Mouse (Mus musculus): ENCODE data around the gene Tenm4. TPM values are rescaled to one million over a fixed set of nuclear protein-coding genes. Genes with fewer than 3 reads are reported as not detected.

Gene Tenm4
- polyA plus RNA-seq, 1 experiment from 2014 or later, result 9.2 TPM

- WGBS, result 84% methylated on average over 3 of the region's 3 CpGs
These were observed 295.7 kb downstream of the Tenm4 start for GRCm38 (mm10) chr7:96466761-96467160.

DNA sequence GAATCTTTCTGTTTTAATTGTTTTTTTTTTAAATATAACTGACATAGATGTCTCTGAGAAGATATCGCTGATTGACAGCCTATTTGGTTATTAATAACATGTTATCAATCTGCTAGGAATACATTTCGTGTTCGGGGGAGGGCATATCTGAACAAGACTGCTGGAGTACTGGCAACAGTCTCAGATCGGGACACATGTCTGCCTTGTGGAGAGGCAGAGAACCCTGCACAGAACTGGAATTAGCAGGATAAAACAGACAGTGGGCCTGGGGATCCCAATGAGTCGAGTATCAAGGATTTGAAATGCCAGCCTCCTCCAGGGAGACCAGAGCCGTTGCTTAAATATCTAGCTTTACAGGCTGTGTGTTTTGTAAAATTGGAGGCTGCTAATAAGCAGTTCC is 299.8 kb downstream of the Tenm4 start:
- H3K27me3 ChIP-seq (ENCODE audit: control insufficient read depth, insufficient read depth, low read length), result no peaks in the 10 kb centered on the region
- no peak overlapping the region for H3K4me3 ChIP-seq (ENCODE audit: control insufficient read depth in 1 of 2, insufficient read depth in 1 of 2, low read depth in 1 of 2, low read length in 2 of 2)
- no peaks in the 10 kb centered on the region for H3K36me3 ChIP-seq (ENCODE audit: control insufficient read depth, insufficient read depth, low read length)
- no peak overlapping the region for H3K27ac ChIP-seq (replicated peaks in 1 of 2; ENCODE audit: control insufficient read depth in 1 of 2, insufficient read depth in 1 of 2, low read depth in 2 of 2, low read length in 2 of 2)
- no peak overlapping the region for H3K9ac ChIP-seq (ENCODE audit: low read length)
- H3K9me3 ChIP-seq (ENCODE audit: control insufficient read depth, low read length), result 0 out of 2 replicates have a peak, but pooled peaks cover 3% of the 10 kb centered on the region
- no peaks in the 10 kb centered on the region for H3K4me1 ChIP-seq (ENCODE audit: control insufficient read depth in 2 of 2, insufficient read depth in 2 of 2, low read length in 2 of 2)
- WGBS, result 66% methylated on average over 6 of the region's 6 CpGs
- no peak for ATAC-seq (ENCODE audit: insufficient number of reproducible peaks, insufficient read depth, low FRiP score, low read depth)
- H3K4me2 ChIP-seq (ENCODE audit: low read length), result no peak overlapping the region

More at GRCm38 (mm10) chr7:96466761-96467160, 295.7 kb downstream of the Tenm4 start:
- Histone ChIP-seq H3K4me3 (ENCODE audit: control insufficient read depth in 1 of 2, insufficient read depth in 1 of 2, low read depth in 1 of 2, low read length in 2 of 2) (no peak overlapping the region), H3K9me3 (ENCODE audit: control insufficient read depth, low read length) (0 out of 2 replicates have a peak, but pooled peaks cover 3% of the 10 kb centered on the region), H3K27me3 (ENCODE audit: control insufficient read depth, insufficient read depth, low read length) (no peaks in the 10 kb centered on the region), H3K27ac (replicated peaks in 1 of 2; ENCODE audit: control insufficient read depth in 1 of 2, insufficient read depth in 1 of 2, low read depth in 2 of 2, low read length in 2 of 2) (no peak overlapping the region), H3K4me2 (ENCODE audit: low read length) (no peak overlapping the region), H3K36me3 (ENCODE audit: control insufficient read depth, insufficient read depth, low read length) (no peaks in the 10 kb centered on the region), H3K9ac (ENCODE audit: low read length) (no peak overlapping the region), H3K4me1 (ENCODE audit: control insufficient read depth in 2 of 2, insufficient read depth in 2 of 2, low read length in 2 of 2) (0 out of 4 replicates have a peak, but pooled peaks cover 0 to 4% of the 10 kb centered on the region in 2 experiments)
- ATAC-seq (ENCODE audit: insufficient number of reproducible peaks, insufficient read depth, low FRiP score, low read depth), result no peak

DNA sequence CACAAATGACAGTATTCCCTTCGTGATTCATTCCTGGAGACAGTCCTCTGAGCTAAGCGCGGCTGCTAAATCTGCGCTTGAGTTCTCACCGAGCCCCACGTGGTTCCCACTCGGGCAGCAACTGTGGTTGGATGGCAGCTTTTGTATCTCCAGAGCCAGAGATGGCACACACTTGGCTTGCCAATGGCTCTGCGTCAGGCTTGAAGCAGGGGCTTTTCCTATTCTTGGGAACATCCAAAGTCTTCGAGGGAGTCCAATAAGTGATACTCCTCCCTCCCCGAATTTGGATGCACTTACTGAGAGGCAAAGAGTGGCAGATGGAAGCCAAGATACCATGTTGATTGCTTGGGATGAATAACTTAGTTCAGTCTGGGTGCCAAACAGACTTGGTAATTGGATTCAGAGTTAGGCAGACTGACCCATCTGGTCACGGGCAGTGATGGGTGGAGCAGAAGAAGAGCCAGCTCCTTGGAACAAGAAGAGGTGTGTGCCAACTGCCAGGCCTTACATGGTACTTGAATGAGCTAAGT is 303.6 kb downstream of the Tenm4 start:
- no peak overlapping the region for H3K9ac ChIP-seq (ENCODE audit: low read length)
- no peak for ATAC-seq (ENCODE audit: insufficient number of reproducible peaks, insufficient read depth, low FRiP score, low read depth)
- 0 out of 2 replicates have a peak, but pooled peaks cover 3% of the 10 kb centered on the region for H3K9me3 ChIP-seq (ENCODE audit: control insufficient read depth, low read length)
- H3K4me2 ChIP-seq (ENCODE audit: low read length), result no peak overlapping the region
- H3K36me3 ChIP-seq (ENCODE audit: control insufficient read depth, insufficient read depth, low read length), result no peaks in the 10 kb centered on the region
- H3K27ac ChIP-seq (replicated peaks in 1 of 2; ENCODE audit: control insufficient read depth in 1 of 2, insufficient read depth in 1 of 2, low read depth in 2 of 2, low read length in 2 of 2), result no peak overlapping the region
- no peaks in the 10 kb centered on the region for H3K4me1 ChIP-seq (ENCODE audit: control insufficient read depth in 2 of 2, insufficient read depth in 2 of 2, low read length in 2 of 2)
- 82% methylated on average over 11 of the region's 11 CpGs for WGBS
- H3K27me3 ChIP-seq (ENCODE audit: control insufficient read depth, insufficient read depth, low read length), result no peaks in the 10 kb centered on the region
- no peak overlapping the region for H3K4me3 ChIP-seq (ENCODE audit: control insufficient read depth in 1 of 2, insufficient read depth in 1 of 2, low read depth in 1 of 2, low read length in 2 of 2)

- Histone ChIP-seq H3K9me3 (ENCODE audit: control insufficient read depth, low read length) (no peaks in the 10 kb centered on the region), H3K4me1 (ENCODE audit: control insufficient read depth in 2 of 2, insufficient read depth in 2 of 2, low read length in 2 of 2) (no peaks in the 10 kb centered on the region), H3K27me3 (ENCODE audit: control insufficient read depth, insufficient read depth, low read length) (no peaks in the 10 kb centered on the region), H3K36me3 (ENCODE audit: control insufficient read depth, insufficient read depth, low read length) (no peaks in the 10 kb centered on the region), H3K4me3 (ENCODE audit: control insufficient read depth in 1 of 2, insufficient read depth in 1 of 2, low read depth in 1 of 2, low read length in 2 of 2) (no peak overlapping the region), H3K27ac (replicated peaks in 1 of 2; ENCODE audit: control insufficient read depth in 1 of 2, insufficient read depth in 1 of 2, low read depth in 2 of 2, low read length in 2 of 2) (no peak overlapping the region), H3K4me2 (ENCODE audit: low read length) (no peak overlapping the region), H3K9ac (ENCODE audit: low read length) (no peak overlapping the region)
- ATAC-seq (ENCODE audit: insufficient number of reproducible peaks, insufficient read depth, low FRiP score, low read depth), result no peak
- WGBS, result 81% methylated on average over 6 of the region's 6 CpGs
These were observed 306.1 kb downstream of the Tenm4 start for GRCm38 (mm10) chr7:96476987-96477613.

GRCm38 (mm10) chr7:96479139-96479538 is 308.1 kb downstream of the Tenm4 start:
- no peak for ATAC-seq (ENCODE audit: insufficient number of reproducible peaks, insufficient read depth, low FRiP score, low read depth)
- Histone ChIP-seq H3K27ac (replicated peaks in 1 of 2; ENCODE audit: control insufficient read depth in 1 of 2, insufficient read depth in 1 of 2, low read depth in 2 of 2, low read length in 2 of 2) (no peak overlapping the region), H3K9me3 (ENCODE audit: control insufficient read depth, low read length) (no peaks in the 10 kb centered on the region), H3K27me3 (ENCODE audit: control insufficient read depth, insufficient read depth, low read length) (no peaks in the 10 kb centered on the region), H3K36me3 (ENCODE audit: control insufficient read depth, insufficient read depth, low read length) (no peaks in the 10 kb centered on the region), H3K9ac (ENCODE audit: low read length) (no peak overlapping the region), H3K4me2 (ENCODE audit: low read length) (no peak overlapping the region), H3K4me1 (ENCODE audit: control insufficient read depth in 2 of 2, insufficient read depth in 2 of 2, low read length in 2 of 2) (peaks cover 2 to 3% of the 10 kb centered on the region in 2 experiments; a peak in 1 of 4 replicates), H3K4me3 (ENCODE audit: control insufficient read depth in 1 of 2, insufficient read depth in 1 of 2, low read depth in 1 of 2, low read length in 2 of 2) (no peak overlapping the region)
- 78% methylated on average over 6 of the region's 6 CpGs for WGBS

DNA sequence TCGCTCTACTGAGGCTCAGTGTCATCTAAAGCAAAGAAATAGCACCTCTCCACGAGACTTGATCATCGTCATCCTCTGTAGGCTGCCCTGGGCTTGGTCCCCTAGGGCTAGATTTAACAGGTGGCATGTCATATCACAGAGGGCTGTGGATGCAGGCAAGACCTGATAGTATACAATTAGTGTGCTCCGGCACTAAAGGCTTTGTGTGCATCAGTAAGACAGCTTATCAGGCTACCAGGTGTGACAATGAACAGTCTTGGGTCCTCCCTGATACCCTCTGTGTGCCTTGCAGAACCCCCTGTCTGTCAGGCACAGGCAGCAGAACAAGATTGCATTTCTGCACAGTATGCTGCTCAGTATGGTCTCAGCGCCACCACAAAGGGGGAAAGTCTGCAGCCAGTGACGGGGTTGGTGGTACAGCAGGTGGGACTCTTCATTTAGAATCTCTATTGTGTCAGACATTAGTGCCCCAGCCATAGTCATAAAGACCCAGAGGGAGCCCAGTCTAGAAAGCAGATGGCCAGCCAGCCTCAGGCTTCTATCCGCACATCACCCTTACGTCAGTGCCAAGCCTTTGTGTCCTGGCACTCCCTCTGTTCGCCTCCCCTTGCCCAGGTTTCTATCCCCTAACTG is 309.4 kb downstream of the Tenm4 start:
- peaks cover 2 to 3% of the 10 kb centered on the region in 2 experiments; a peak in 1 of 4 replicates for H3K4me1 ChIP-seq (ENCODE audit: control insufficient read depth in 2 of 2, insufficient read depth in 2 of 2, low read length in 2 of 2)
- H3K4me2 ChIP-seq (ENCODE audit: low read length), result no peak overlapping the region
- H3K27me3 ChIP-seq (ENCODE audit: control insufficient read depth, insufficient read depth, low read length), result no peaks in the 10 kb centered on the region
- H3K9me3 ChIP-seq (ENCODE audit: control insufficient read depth, low read length), result no peaks in the 10 kb centered on the region
- no peak overlapping the region for H3K9ac ChIP-seq (ENCODE audit: low read length)
- H3K27ac ChIP-seq (replicated peaks in 1 of 2; ENCODE audit: control insufficient read depth in 1 of 2, insufficient read depth in 1 of 2, low read depth in 2 of 2, low read length in 2 of 2), result no peak overlapping the region
- H3K4me3 ChIP-seq (ENCODE audit: control insufficient read depth in 1 of 2, insufficient read depth in 1 of 2, low read depth in 1 of 2, low read length in 2 of 2), result no peak overlapping the region
- WGBS, result 81% methylated on average over 9 of the region's 9 CpGs
- no peaks in the 10 kb centered on the region for H3K36me3 ChIP-seq (ENCODE audit: control insufficient read depth, insufficient read depth, low read length)
- no peak for ATAC-seq (ENCODE audit: insufficient number of reproducible peaks, insufficient read depth, low FRiP score, low read depth)

DNA sequence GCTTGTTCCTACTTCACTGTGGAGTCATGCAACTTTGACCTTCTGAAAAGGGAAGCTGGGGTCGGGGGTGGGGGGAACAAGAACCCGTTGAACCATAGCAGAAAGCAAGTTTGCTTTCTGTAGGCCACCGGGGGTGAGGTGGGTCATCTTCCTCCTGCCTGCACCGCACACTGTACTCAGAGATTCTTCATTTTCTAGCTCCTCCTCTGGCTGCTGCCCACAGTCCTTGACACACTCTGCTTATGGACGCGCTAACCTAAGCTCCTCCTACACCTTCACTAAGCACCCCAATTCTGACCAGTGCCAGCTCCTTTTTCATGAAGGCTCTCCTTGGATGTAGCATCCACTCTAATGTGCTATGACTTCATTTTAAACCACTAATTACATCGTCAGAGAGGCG is 311.9 kb downstream of the Tenm4 start:
- Histone ChIP-seq H3K27me3 (ENCODE audit: control insufficient read depth, insufficient read depth, low read length) (no peaks in the 10 kb centered on the region), H3K4me3 (ENCODE audit: control insufficient read depth in 1 of 2, insufficient read depth in 1 of 2, low read depth in 1 of 2, low read length in 2 of 2) (no peak overlapping the region), H3K9me3 (ENCODE audit: control insufficient read depth, low read length) (no peaks in the 10 kb centered on the region), H3K27ac (replicated peaks in 1 of 2; ENCODE audit: control insufficient read depth in 1 of 2, insufficient read depth in 1 of 2, low read depth in 2 of 2, low read length in 2 of 2) (no peak overlapping the region), H3K4me2 (ENCODE audit: low read length) (no peak overlapping the region), H3K36me3 (ENCODE audit: control insufficient read depth, insufficient read depth, low read length) (no peaks in the 10 kb centered on the region), H3K9ac (ENCODE audit: low read length) (no peak overlapping the region), H3K4me1 (ENCODE audit: control insufficient read depth in 2 of 2, insufficient read depth in 2 of 2, low read length in 2 of 2) (peaks cover 2 to 3% of the 10 kb centered on the region in 2 experiments; a peak in 1 of 4 replicates)
- 58% methylated on average over 8 of the region's 8 CpGs for WGBS
- ATAC-seq (ENCODE audit: insufficient number of reproducible peaks, insufficient read depth, low FRiP score, low read depth), result no peak
